Mouse (Mus musculus): Measurements from ENCODE around the gene Tmem233. TPM values are rescaled to one million over a fixed set of nuclear protein-coding genes. Genes with fewer than 3 reads are reported as not detected.

Tmem233 gene
- polyA plus RNA-seq, 1 experiment from 2014 or later: 0.15 TPM

DNA sequence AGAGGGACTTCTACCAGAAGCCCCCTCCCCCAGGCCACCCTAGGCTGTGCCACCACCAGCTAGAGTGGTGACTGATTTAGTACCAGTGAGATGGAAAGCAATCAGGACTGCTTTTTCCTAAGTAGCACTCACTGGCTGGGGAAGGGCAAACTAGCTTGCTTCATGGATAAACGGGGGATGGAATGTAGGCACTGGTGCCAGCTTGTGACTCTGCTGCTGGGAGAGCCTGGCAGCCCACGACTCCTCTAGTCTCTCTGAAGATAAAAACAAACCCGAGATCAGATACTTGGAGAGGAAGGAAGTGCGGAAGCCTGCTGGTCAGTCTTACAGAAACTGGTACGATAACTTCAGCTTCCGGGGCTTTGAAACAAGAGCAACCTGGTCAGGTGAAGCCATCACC, 2.3 kb downstream of the Tmem233 start:
- no peak overlapping the region for H3K4me3 ChIP-seq (ENCODE audit: low read length)
- no peak overlapping the region for H3K27ac ChIP-seq (ENCODE audit: low read length)
- no peak overlapping the region for H3K9ac ChIP-seq (ENCODE audit: low read length)
- no peaks in the 10 kb centered on the region for H3K4me1 ChIP-seq (replicated peaks; ENCODE audit: control insufficient read depth, insufficient read depth, low read length)
- no peaks in the 10 kb centered on the region for H3K9me3 ChIP-seq (ENCODE audit: control insufficient read depth, low read length)
- H3K27me3 ChIP-seq (ENCODE audit: control insufficient read depth, insufficient read depth, low read depth, low read length): peaks cover 17% of the 10 kb centered on the region
- H3K4me2 ChIP-seq (ENCODE audit: low read depth, low read length): no peak overlapping the region
- H3K36me3 ChIP-seq (ENCODE audit: control insufficient read depth, insufficient read depth, low read length): no peaks in the 10 kb centered on the region
- no peak for ATAC-seq (ENCODE audit: low read depth)
- WGBS: 46% methylated on average over 6 of the region's 6 CpGs

DNA sequence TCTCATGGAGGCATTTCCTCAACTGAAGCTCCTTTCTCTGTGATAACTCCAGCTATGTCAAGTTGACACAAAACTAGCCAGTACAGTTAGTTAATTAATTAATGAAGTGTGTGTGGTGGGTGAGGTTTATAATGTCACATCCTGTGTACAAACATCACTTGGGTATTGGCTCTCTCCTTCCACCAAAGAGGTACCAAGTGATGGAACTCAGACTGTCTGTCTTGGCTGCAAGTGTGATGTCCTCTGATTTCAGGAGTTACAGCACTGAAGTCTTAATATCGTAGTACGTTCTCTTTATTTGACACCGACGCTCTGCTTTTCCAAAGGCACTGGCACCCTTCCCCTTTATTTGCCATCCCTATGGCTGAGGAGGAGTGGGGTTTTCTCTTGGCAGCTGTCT, 13.4 kb downstream of the Tmem233 start:
- no peak overlapping the region for H3K4me3 ChIP-seq (ENCODE audit: low read length)
- no peak overlapping the region for H3K9ac ChIP-seq (ENCODE audit: low read length)
- peak; percentile 64 for ATAC-seq (ENCODE audit: low read depth)
- no peaks in the 10 kb centered on the region for H3K27me3 ChIP-seq (ENCODE audit: control insufficient read depth, insufficient read depth, low read depth, low read length)
- H3K27ac ChIP-seq (ENCODE audit: low read length): no peak overlapping the region
- H3K36me3 ChIP-seq (ENCODE audit: control insufficient read depth, insufficient read depth, low read length): no peaks in the 10 kb centered on the region
- no peaks in the 10 kb centered on the region for H3K4me1 ChIP-seq (replicated peaks; ENCODE audit: control insufficient read depth, insufficient read depth, low read length)
- 84% methylated on average over 4 of the region's 4 CpGs for WGBS
- no peaks in the 10 kb centered on the region for H3K9me3 ChIP-seq (ENCODE audit: control insufficient read depth, low read length)
- H3K4me2 ChIP-seq (ENCODE audit: low read depth, low read length): no peak overlapping the region

DNA sequence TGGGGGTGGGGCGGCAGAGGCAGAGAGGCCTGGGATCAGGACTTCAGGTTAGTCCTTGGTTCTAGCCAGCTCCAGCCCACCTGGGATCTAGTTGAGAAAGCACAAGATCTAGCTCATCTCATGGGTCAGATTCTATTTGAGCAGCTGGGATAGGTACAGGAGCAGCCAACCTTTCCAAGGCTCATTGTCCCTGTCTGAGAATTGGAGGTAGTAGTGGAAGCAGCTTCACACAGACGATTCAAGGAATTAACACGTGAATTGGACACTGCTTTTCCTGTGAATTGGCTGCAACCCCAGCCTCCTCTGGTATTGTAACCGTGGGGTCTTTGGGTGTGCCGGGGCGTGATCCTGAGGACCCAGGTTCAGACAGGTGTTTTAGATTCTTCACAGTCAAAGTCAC, 30.2 kb downstream of the Tmem233 start:
- Histone ChIP-seq H3K9ac (ENCODE audit: low read length) (no peak overlapping the region), H3K27me3 (ENCODE audit: control insufficient read depth, insufficient read depth, low read depth, low read length) (no peaks in the 10 kb centered on the region), H3K4me2 (ENCODE audit: low read depth, low read length) (no peak overlapping the region), H3K4me3 (ENCODE audit: low read length) (no peak overlapping the region), H3K36me3 (ENCODE audit: control insufficient read depth, insufficient read depth, low read length) (no peaks in the 10 kb centered on the region), H3K9me3 (ENCODE audit: control insufficient read depth, low read length) (no peaks in the 10 kb centered on the region), H3K27ac (ENCODE audit: low read length) (no peak overlapping the region), H3K4me1 (replicated peaks; ENCODE audit: control insufficient read depth, insufficient read depth, low read length) (no peaks in the 10 kb centered on the region)
- 47% methylated on average over 6 of the region's 6 CpGs for WGBS
- ATAC-seq (ENCODE audit: low read depth): no peak

DNA sequence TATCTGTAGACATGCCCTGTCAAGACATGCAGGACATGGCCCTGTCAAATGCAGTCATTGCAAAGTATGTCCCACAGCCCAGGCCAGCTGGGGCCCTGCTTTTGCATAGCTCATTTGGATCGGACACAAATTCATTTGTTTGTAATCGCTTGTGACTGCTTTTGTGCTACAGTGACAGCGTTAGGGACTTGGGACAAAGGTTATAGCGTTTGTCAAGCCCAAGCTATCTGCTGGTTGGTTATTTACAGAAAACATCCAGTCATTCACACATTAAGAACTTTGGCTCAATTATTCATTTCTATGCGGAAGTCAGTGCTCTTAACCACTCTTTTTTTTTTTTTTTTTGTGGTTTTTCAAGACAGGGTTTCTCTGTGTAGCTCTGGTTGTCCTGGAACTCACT, 30.9 kb downstream of the Tmem233 start:
- H3K4me3 ChIP-seq (ENCODE audit: low read length): no peak overlapping the region
- H3K4me1 ChIP-seq (replicated peaks; ENCODE audit: control insufficient read depth, insufficient read depth, low read length): no peaks in the 10 kb centered on the region
- H3K4me2 ChIP-seq (ENCODE audit: low read depth, low read length): no peak overlapping the region
- H3K9me3 ChIP-seq (ENCODE audit: control insufficient read depth, low read length): no peaks in the 10 kb centered on the region
- H3K27ac ChIP-seq (ENCODE audit: low read length): no peak overlapping the region
- ATAC-seq (ENCODE audit: low read depth): no peak
- no peak overlapping the region for H3K9ac ChIP-seq (ENCODE audit: low read length)
- H3K27me3 ChIP-seq (ENCODE audit: control insufficient read depth, insufficient read depth, low read depth, low read length): no peaks in the 10 kb centered on the region
- H3K36me3 ChIP-seq (ENCODE audit: control insufficient read depth, insufficient read depth, low read length): no peaks in the 10 kb centered on the region
- 70% methylated on average over 5 of the region's 5 CpGs for WGBS

DNA sequence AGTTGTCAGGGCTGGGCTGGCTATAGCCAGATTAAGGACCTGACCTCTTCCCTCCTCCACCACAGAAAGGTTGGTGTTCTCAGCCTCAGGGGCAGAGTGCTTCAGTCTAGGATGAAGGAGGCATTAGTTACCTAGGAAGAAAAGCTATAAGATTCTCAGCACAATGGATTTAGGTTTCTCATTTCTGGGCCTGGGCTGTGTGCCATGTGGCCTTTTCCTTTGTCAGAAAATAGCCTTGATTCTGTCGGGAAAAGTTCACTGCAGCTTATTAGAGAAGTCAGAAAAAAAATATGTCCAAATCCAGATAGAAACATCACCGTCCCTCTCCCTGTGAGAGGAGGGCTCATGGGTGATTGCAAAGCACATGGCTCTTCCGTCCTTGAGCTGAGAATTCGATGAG, 33.2 kb downstream of the Tmem233 start:
- Histone ChIP-seq H3K4me1 (replicated peaks; ENCODE audit: control insufficient read depth, insufficient read depth, low read length) (no peaks in the 10 kb centered on the region), H3K9me3 (ENCODE audit: control insufficient read depth, low read length) (no peaks in the 10 kb centered on the region), H3K4me2 (ENCODE audit: low read depth, low read length) (no peak overlapping the region), H3K27me3 (ENCODE audit: control insufficient read depth, insufficient read depth, low read depth, low read length) (no peaks in the 10 kb centered on the region), H3K27ac (ENCODE audit: low read length) (no peak overlapping the region), H3K4me3 (ENCODE audit: low read length) (no peak overlapping the region), H3K36me3 (ENCODE audit: control insufficient read depth, insufficient read depth, low read length) (no peaks in the 10 kb centered on the region), H3K9ac (ENCODE audit: low read length) (no peak overlapping the region)
- 69% methylated on average over 4 of the region's 4 CpGs for WGBS
- no peak for ATAC-seq (ENCODE audit: low read depth)

DNA sequence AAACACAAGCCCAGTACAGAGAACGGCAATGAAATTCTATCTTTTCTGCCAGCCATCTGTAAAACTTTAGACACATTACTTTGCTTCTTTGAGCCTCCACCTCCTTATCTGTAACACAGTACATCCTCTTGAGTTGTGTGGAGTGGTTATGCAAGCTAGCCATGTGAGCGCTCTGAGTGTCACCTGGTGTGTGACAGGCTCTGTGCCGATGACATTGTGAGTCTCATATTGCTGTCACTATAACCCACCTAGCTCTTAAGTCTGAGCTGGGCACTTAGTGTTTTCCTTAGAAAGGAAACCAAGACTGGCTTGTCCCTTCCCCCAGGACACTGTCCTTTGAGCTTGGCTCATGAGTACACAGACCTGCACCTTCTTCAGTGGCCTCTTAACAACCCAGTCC, 34.7 kb downstream of the Tmem233 start:
- no peaks in the 10 kb centered on the region for H3K27me3 ChIP-seq (ENCODE audit: control insufficient read depth, insufficient read depth, low read depth, low read length)
- H3K4me1 ChIP-seq (replicated peaks; ENCODE audit: control insufficient read depth, insufficient read depth, low read length): no peaks in the 10 kb centered on the region
- H3K36me3 ChIP-seq (ENCODE audit: control insufficient read depth, insufficient read depth, low read length): no peaks in the 10 kb centered on the region
- H3K27ac ChIP-seq (ENCODE audit: low read length): no peak overlapping the region
- ATAC-seq (ENCODE audit: low read depth): no peak
- H3K4me3 ChIP-seq (ENCODE audit: low read length): no peak overlapping the region
- H3K4me2 ChIP-seq (ENCODE audit: low read depth, low read length): no peak overlapping the region
- H3K9me3 ChIP-seq (ENCODE audit: control insufficient read depth, low read length): no peaks in the 10 kb centered on the region
- H3K9ac ChIP-seq (ENCODE audit: low read length): no peak overlapping the region
- WGBS: 65% methylated on average over 3 of the region's 3 CpGs

DNA sequence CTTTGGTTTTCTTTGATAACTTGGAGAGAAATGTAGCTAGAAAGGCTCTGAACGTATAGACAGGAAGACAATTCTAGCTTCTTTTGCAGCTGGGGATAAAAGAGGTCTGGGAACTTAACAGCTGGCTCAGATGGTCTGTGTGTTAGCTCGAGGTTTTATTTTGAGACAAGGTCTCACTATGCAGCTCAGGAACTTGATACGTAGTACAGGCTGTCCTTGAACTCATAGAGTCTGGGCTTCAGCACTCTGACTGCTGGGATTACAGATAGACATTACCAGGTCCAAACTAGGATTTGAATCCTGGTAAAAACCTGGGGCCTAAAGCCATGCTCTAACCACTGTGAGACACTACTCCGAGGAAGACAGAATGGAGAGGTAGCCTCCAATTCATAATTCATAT, 36.8 kb downstream of the Tmem233 start:
- H3K9ac ChIP-seq (ENCODE audit: low read length): no peak overlapping the region
- H3K36me3 ChIP-seq (ENCODE audit: control insufficient read depth, insufficient read depth, low read length): no peaks in the 10 kb centered on the region
- H3K27ac ChIP-seq (ENCODE audit: low read length): no peak overlapping the region
- no peak for ATAC-seq (ENCODE audit: low read depth)
- H3K27me3 ChIP-seq (ENCODE audit: control insufficient read depth, insufficient read depth, low read depth, low read length): no peaks in the 10 kb centered on the region
- no peaks in the 10 kb centered on the region for H3K4me1 ChIP-seq (replicated peaks; ENCODE audit: control insufficient read depth, insufficient read depth, low read length)
- no peak overlapping the region for H3K4me2 ChIP-seq (ENCODE audit: low read depth, low read length)
- 75% methylated on average over 4 of the region's 4 CpGs for WGBS
- no peaks in the 10 kb centered on the region for H3K9me3 ChIP-seq (ENCODE audit: control insufficient read depth, low read length)
- H3K4me3 ChIP-seq (ENCODE audit: low read length): no peak overlapping the region

DNA sequence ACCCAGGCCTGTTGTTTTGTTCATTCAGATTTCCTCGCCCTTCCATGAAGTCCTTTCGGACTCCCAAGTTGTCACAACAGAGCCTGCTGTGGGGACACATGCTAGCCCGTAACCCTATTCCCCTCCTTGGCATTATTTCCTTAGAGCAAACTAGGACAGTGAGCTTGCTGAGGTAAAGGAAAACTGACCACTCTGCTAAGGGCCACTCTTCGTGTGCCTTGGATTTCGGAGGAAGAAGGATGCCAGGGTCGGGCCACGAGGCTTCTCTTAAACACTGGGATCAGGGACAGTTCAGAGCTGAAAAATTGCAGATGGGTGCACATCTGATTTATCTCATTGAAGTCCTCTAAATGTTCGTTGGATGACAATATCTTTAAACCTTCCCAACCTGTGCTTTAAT, 37.5 kb downstream of the Tmem233 start:
- H3K9ac ChIP-seq (ENCODE audit: low read length): no peak overlapping the region
- no peaks in the 10 kb centered on the region for H3K27me3 ChIP-seq (ENCODE audit: control insufficient read depth, insufficient read depth, low read depth, low read length)
- no peak overlapping the region for H3K4me3 ChIP-seq (ENCODE audit: low read length)
- ATAC-seq (ENCODE audit: low read depth): no peak
- no peaks in the 10 kb centered on the region for H3K4me1 ChIP-seq (replicated peaks; ENCODE audit: control insufficient read depth, insufficient read depth, low read length)
- no peaks in the 10 kb centered on the region for H3K36me3 ChIP-seq (ENCODE audit: control insufficient read depth, insufficient read depth, low read length)
- no peak overlapping the region for H3K4me2 ChIP-seq (ENCODE audit: low read depth, low read length)
- no peak overlapping the region for H3K27ac ChIP-seq (ENCODE audit: low read length)
- H3K9me3 ChIP-seq (ENCODE audit: control insufficient read depth, low read length): no peaks in the 10 kb centered on the region
- WGBS: 75% methylated on average over 8 of the region's 8 CpGs

DNA sequence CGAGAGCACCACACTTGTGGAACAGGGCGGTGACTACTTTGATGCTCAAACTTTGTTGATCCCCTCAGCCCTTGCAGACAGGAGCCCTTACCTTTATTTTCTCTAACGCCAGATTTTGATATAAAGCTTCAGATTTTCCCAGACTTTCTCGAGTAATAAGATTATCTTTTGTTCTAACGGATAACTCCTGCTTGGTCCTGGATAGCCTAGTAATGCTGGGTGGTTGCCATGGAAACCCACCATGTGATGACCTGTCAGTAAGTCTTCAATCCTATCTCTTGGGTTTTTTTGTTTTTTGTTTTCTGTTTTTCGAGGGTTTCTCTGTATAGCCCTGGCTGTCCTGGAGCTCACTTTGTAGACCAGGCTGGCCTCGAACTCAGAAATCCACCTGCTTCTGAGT, 40.8 kb downstream of the Tmem233 start:
- 56% methylated on average over 7 of the region's 7 CpGs for WGBS
- H3K4me1 ChIP-seq (replicated peaks; ENCODE audit: control insufficient read depth, insufficient read depth, low read length): no peaks in the 10 kb centered on the region
- no peak overlapping the region for H3K27ac ChIP-seq (ENCODE audit: low read length)
- H3K36me3 ChIP-seq (ENCODE audit: control insufficient read depth, insufficient read depth, low read length): no peaks in the 10 kb centered on the region
- ATAC-seq (ENCODE audit: low read depth): no peak
- H3K9ac ChIP-seq (ENCODE audit: low read length): no peak overlapping the region
- no peaks in the 10 kb centered on the region for H3K9me3 ChIP-seq (ENCODE audit: control insufficient read depth, low read length)
- no peak overlapping the region for H3K4me3 ChIP-seq (ENCODE audit: low read length)
- H3K27me3 ChIP-seq (ENCODE audit: control insufficient read depth, insufficient read depth, low read depth, low read length): no peaks in the 10 kb centered on the region; the same call in 1 of the 2 replicates
- H3K4me2 ChIP-seq (ENCODE audit: low read depth, low read length): no peak overlapping the region

DNA sequence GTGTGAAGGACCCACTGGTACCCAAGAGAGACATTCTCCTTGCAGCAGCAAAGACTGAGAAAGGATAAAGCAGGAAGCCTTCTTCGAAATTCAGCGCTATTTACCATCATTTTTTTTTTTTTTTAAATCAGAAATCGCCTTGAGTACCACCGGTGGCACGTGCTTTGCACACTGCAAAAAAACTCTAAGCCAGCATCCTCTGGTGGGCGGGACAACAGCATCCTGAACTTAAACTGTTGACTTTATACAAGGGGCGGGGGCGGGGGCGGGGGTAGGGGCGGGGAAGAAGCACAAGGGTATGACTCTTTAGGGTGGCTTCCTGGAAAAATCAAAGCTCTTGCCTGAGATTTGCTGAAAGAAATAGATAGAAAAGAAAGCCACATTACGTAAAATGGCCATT, 43.3 kb downstream of the Tmem233 start:
- no peak overlapping the region for H3K27ac ChIP-seq (ENCODE audit: low read length)
- H3K4me2 ChIP-seq (ENCODE audit: low read depth, low read length): peak overlapping the region; percentile 51
- no peak overlapping the region for H3K9ac ChIP-seq (ENCODE audit: low read length)
- no peak for ATAC-seq (ENCODE audit: low read depth)
- H3K36me3 ChIP-seq (ENCODE audit: control insufficient read depth, insufficient read depth, low read length): no peaks in the 10 kb centered on the region
- H3K9me3 ChIP-seq (ENCODE audit: control insufficient read depth, low read length): no peaks in the 10 kb centered on the region
- WGBS: 14% methylated on average over 11 of the region's 11 CpGs
- no peaks in the 10 kb centered on the region for H3K4me1 ChIP-seq (replicated peaks; ENCODE audit: control insufficient read depth, insufficient read depth, low read length)
- H3K4me3 ChIP-seq (ENCODE audit: low read length): peak overlapping the region; percentile 32
- H3K27me3 ChIP-seq (ENCODE audit: control insufficient read depth, insufficient read depth, low read depth, low read length): no peaks in the 10 kb centered on the region; the same call in 1 of the 2 replicates

Measured in lung, embryonic 16.5 days (tissue).